Mouse (Mus musculus) erythroid progenitor cell, adult 5-6 weeks (primary cell): ENCODE measurements around the gene Prkce. TPM values are rescaled to one million over a fixed set of nuclear protein-coding genes. Genes with fewer than 3 reads are reported as not detected.

Experiments used
- ATAC-seq: replicated peaks from 2 replicates; pipeline ENCODE4 v1.8.0; 2016; ENCODE audit warnings: moderate number of reproducible peaks, mild to moderate bottlenecking, moderate TSS enrichment, inconsistent platforms; ENCODE audit not compliant: poor library complexity, low FRiP score, severe bottlenecking
- total RNA-seq, 2 experiments: library from RNA; stranded (forward) in 1 of 2; stranded (reverse) in 1 of 2; fragments of 150-400 nt in 1 of 2; fragments of 186-747, 209-891 nt in 1 of 2; gene quantifications; 2 replicates each; pipeline versions ENCODE4 v1.2.3 to v1.2.4; 2015 to 2017; ENCODE audit warnings: low replicate concordance in 2 of 2

Gene Prkce
- total RNA-seq, 2 experiments from 2014 or later, result 0.30 to 2.9 TPM

GRCm38 (mm10) chr17:86433813-86434212 is 266.2 kb downstream of the Prkce start:
- ATAC-seq, result no peak

GRCm38 (mm10) chr17:86434781-86435180 is 267.2 kb downstream of the Prkce start:
- ATAC-seq, result no peak

- ATAC-seq, result no peak
Measured at GRCm38 (mm10) chr17:86435570-86435969, 268.0 kb downstream of the Prkce start.

- ATAC-seq, result no peak
Measured at GRCm38 (mm10) chr17:86435984-86436383, 268.4 kb downstream of the Prkce start.

GRCm38 (mm10) chr17:86436583-86437370 is 269.2 kb downstream of the Prkce start:
- ATAC-seq, result no peak

- no peak for ATAC-seq
Measured at GRCm38 (mm10) chr17:86437516-86438277, 270.1 kb downstream of the Prkce start.

GRCm38 (mm10) chr17:86438278-86438661 is 270.7 kb downstream of the Prkce start:
- no peak for ATAC-seq

GRCm38 (mm10) chr17:86438763-86439162 is 271.2 kb downstream of the Prkce start:
- no peak for ATAC-seq

- ATAC-seq, result no peak
Measured at GRCm38 (mm10) chr17:86441098-86441497, 273.5 kb downstream of the Prkce start.

GRCm38 (mm10) chr17:86443886-86444285 is 276.3 kb downstream of the Prkce start:
- ATAC-seq, result no peak

- ATAC-seq, result no peak
Measured at GRCm38 (mm10) chr17:86444578-86445419, 277.2 kb downstream of the Prkce start.

GRCm38 (mm10) chr17:86445420-86445720 is 277.8 kb downstream of the Prkce start:
- ATAC-seq, result no peak

GRCm38 (mm10) chr17:86445900-86446299 is 278.3 kb downstream of the Prkce start:
- no peak for ATAC-seq

- ATAC-seq, result no peak
Measured at GRCm38 (mm10) chr17:86447101-86447598, 279.6 kb downstream of the Prkce start.

GRCm38 (mm10) chr17:86452934-86453333 is 285.3 kb downstream of the Prkce start:
- no peak for ATAC-seq

GRCm38 (mm10) chr17:86453673-86454350 is 286.2 kb downstream of the Prkce start:
- ATAC-seq, result no peak

GRCm38 (mm10) chr17:86454351-86454706 is 286.7 kb downstream of the Prkce start:
- no peak for ATAC-seq

- no peak for ATAC-seq
Measured at GRCm38 (mm10) chr17:86456512-86456911, 288.9 kb downstream of the Prkce start.

GRCm38 (mm10) chr17:86458302-86458980 is 290.9 kb downstream of the Prkce start:
- no peak for ATAC-seq
